Mouse (Mus musculus) embryonic facial prominence, embryonic 14.5 days (tissue): ENCODE results near the gene Ppm1l. TPM values are rescaled to one million over a fixed set of nuclear protein-coding genes. Genes with fewer than 3 reads are reported as not detected.
A peak's percentile ranks its signal among the peaks of the same experiment; 100 is the strongest.
"Not testable (repeated sequence)": the region's sequence is repeated elsewhere in the genome, so short reads cannot be mapped to it uniquely, and the experiment has no call there.

Source experiments
- ATAC-seq: fragments of 200-750 bp; cut with Nextera tagmentation; 2 replicates; pipeline ENCODE4 v1.8.0; 2017; ENCODE audit warnings: low read depth, moderate number of reproducible peaks, moderate TSS enrichment
- DNase-seq: peaks from one replicate; pipeline ENCODE4 v3.0.0-alpha.2; 2015; ENCODE audit warnings: low spot score
- H3K27ac ChIP-seq: fragments of 300-500 bp; sonication (generic); replicated peaks from 2 replicates; pipeline ENCODE4 v1.5.1; 2014; ENCODE audit warnings: low read depth, mild to moderate bottlenecking, low read length, moderate library complexity
- H3K27me3 ChIP-seq: fragments of 300-500 bp; sonication (generic); replicated peaks from 2 replicates; pipeline ENCODE4 v1.6.1; 2014; ENCODE audit warnings: low read length; ENCODE audit not compliant: control insufficient read depth, insufficient read depth
- H3K36me3 ChIP-seq: fragments of 300-500 bp; sonication (generic); 2 replicates; pipeline ENCODE4 v1.6.1; 2014; ENCODE audit warnings: low read length, mixed read lengths; ENCODE audit not compliant: control insufficient read depth, insufficient read depth
- H3K4me1 ChIP-seq: fragments of 300-500 bp; sonication (generic); 2 replicates; pipeline ENCODE4 v1.6.1; 2014; ENCODE audit warnings: antibody characterized with exemption, low read length; ENCODE audit not compliant: control insufficient read depth, insufficient read depth
- H3K4me2 ChIP-seq: fragments of 300-500 bp; sonication (generic); 2 replicates; pipeline ENCODE4 v1.6.1; 2014; ENCODE audit warnings: low read depth, mild to moderate bottlenecking, low read length, moderate library complexity, mixed read lengths
- H3K4me3 ChIP-seq: fragments of 300-500 bp; sonication (generic); 2 replicates; pipeline ENCODE4 v1.5.1; 2014; ENCODE audit warnings: low read depth, mild to moderate bottlenecking, low read length
- H3K9ac ChIP-seq: fragments of 300-500 bp; sonication (generic); 2 replicates; pipeline ENCODE4 v1.6.1; 2014; ENCODE audit warnings: low read depth, mild to moderate bottlenecking, low read length, moderate library complexity, mixed read lengths
- H3K9me3 ChIP-seq: fragments of 300-500 bp; sonication (generic); 2 replicates; pipeline ENCODE4 v1.6.1; 2016; ENCODE audit warnings: low read length; ENCODE audit not compliant: control insufficient read depth
- WGBS: fragments of 180-500 bp; shearing (Covaris S2); extraction: QIAGEN DNeasy Blood & Tissue Kit; methylation state at CpG from one replicate; pipeline ENCODE4 v1.1.7; 2014; 5-methylcytosine and 5-hydroxymethylcytosine counted together
- polyA plus RNA-seq: library from polyadenylated mRNA; unstranded; fragments of >200 nt; fragmentation: Nextera tagmentation; extraction: Ambion mirVana; gene quantifications from 2 replicates; pipeline ENCODE4 v1.2.1, GENCODE M21; 2014

Gene Ppm1l
- polyA plus RNA-seq, 1 experiment from 2014 or later = 10.9 TPM

DNA sequence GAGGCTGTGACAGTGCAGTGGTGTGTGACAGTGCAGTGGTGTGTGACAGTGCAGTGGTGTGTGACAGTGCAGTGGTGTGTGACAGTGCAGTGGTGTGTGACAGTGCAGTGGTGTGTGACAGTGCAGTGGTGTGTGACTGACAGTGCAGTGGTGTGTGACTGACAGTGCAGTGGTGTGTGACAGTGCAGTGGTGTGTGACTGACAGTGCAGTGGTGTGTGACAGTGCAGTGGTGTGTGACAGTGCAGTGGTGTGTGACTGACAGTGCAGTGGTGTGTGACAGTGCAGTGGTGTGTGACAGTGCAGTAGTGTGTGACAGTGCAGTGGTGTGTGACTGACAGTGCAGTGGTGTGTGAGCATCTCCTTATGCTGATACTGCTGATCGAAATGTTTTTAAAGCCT is 248.9 kb downstream of the Ppm1l start:
- H3K4me1 ChIP-seq, H3K9ac ChIP-seq, H3K27me3 ChIP-seq, DNase-seq, ATAC-seq, H3K27ac ChIP-seq, H3K36me3 ChIP-seq, H3K9me3 ChIP-seq, H3K4me2 ChIP-seq, H3K4me3 ChIP-seq: not testable (repeated sequence)
- WGBS = 87% methylated on average over 1 of the region's 1 CpGs

DNA sequence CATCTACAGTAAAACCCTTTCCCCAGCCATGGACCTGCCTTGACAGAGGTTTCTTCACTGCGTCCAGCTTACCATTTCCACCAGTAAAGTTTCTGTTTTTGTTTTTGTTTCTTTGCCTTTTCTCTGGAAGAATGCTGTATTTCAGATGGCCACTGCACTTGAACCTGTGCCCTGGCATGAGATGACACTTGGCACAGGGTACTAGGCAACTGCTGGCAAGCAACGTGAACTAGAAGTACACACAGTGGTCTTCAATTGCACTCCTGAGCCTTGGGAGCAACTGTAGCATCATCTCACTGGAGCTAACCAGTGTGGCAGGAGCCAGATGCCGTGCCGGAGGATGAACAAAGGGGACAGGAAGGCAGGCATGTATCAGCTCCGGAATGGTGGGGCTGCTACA is 255.9 kb downstream of the Ppm1l start:
- Histone ChIP-seq H3K4me1 (no peaks in the 10 kb centered on the region), H3K27ac (no peak overlapping the region), H3K4me3 (no peak overlapping the region), H3K36me3 (peaks cover 29% of the 10 kb centered on the region), H3K9ac (no peak overlapping the region), H3K9me3 (no peaks in the 10 kb centered on the region), H3K27me3 (no peaks in the 10 kb centered on the region), H3K4me2 (no peak overlapping the region)
- ATAC-seq (no peak), DNase-seq (no peak)
- 88% methylated on average over 5 of the region's 5 CpGs for WGBS

DNA sequence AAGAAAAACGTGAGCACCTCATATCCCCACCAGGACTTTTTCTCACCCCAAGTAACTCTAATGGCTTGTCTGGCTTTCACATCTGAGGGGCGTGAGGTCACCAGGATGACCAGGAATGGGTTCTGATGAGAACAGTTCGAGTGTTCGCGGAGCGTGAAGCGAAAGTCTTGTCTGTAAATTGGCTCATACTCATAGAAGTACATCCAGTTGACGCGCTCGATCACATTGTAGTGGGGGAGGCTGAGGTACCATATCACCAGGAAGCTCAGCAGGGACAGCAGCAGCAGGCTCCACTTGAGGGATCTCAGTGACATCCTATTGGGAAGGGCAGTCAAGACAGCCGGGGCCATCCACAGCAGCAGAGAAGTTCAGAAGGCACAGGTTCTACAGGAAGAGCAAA is 258.9 kb downstream of the Ppm1l start:
- no peaks in the 10 kb centered on the region for H3K27me3 ChIP-seq
- H3K4me2 ChIP-seq = no peak overlapping the region
- no peak overlapping the region for H3K4me3 ChIP-seq
- no peak overlapping the region for H3K9ac ChIP-seq
- H3K36me3 ChIP-seq = peaks cover 45% of the 10 kb centered on the region
- H3K4me1 ChIP-seq = no peaks in the 10 kb centered on the region
- no peaks in the 10 kb centered on the region for H3K9me3 ChIP-seq
- ATAC-seq (no peak), DNase-seq (no peak)
- WGBS = 95% methylated on average over 11 of the region's 11 CpGs
- no peak overlapping the region for H3K27ac ChIP-seq

DNA sequence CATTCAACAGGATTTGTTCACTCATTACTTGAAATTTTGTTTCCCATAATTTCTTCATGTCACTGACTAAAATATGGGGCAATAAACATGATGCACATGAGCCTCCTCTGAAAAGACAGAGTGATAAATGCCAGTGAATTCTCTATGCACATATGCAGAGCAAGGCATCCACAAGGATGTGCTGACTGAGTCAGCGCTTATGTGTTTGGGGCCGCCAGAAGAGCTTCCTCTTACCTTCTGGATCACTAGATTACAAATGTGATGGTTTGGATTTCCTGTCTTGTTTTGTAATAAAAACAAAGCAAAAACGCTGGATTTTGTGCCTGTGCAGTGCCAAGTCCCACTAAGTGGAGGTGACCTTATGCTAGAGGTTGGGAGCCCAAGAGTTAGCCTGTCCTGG is 260.1 kb downstream of the Ppm1l start:
- 84% methylated on average over 3 of the region's 3 CpGs for WGBS
- H3K27ac ChIP-seq = no peak overlapping the region
- no peaks in the 10 kb centered on the region for H3K27me3 ChIP-seq
- H3K9me3 ChIP-seq = no peaks in the 10 kb centered on the region
- DNase-seq (no peak), ATAC-seq (no peak)
- no peak overlapping the region for H3K9ac ChIP-seq
- H3K4me1 ChIP-seq = no peaks in the 10 kb centered on the region; the same call in 1 of the 2 replicates
- no peak overlapping the region for H3K4me3 ChIP-seq
- H3K36me3 ChIP-seq = peaks cover 45% of the 10 kb centered on the region
- no peak overlapping the region for H3K4me2 ChIP-seq

DNA sequence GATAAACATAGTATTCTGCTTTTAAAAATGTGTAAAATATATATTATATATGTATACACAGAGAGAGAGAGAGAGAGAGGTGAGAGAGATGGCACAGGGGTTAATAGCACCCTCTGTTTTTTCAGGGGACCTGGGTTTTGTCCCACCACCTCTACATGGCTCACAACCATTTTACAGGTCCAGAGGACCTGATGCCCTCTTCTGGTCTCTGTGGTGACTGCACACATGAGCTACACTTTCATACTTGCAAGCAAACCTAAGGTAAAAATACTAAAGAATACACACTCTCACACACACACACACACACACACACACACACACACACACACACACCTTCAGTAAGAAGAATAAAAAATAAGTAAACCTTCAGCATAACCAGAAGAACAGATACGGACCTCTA is 262.1 kb downstream of the Ppm1l start:
- DNase-seq (no peak), ATAC-seq (no peak)
- H3K36me3 ChIP-seq = peaks cover 40% of the 10 kb centered on the region
- H3K27ac ChIP-seq = no peak overlapping the region
- no peaks in the 10 kb centered on the region for H3K9me3 ChIP-seq
- H3K4me3 ChIP-seq = no peak overlapping the region
- H3K9ac ChIP-seq = no peak overlapping the region
- WGBS = 97% methylated on average over 1 of the region's 1 CpGs
- H3K4me2 ChIP-seq = no peak overlapping the region
- no peaks in the 10 kb centered on the region; the same call in 1 of the 2 replicates for H3K4me1 ChIP-seq
- H3K27me3 ChIP-seq = no peaks in the 10 kb centered on the region

DNA sequence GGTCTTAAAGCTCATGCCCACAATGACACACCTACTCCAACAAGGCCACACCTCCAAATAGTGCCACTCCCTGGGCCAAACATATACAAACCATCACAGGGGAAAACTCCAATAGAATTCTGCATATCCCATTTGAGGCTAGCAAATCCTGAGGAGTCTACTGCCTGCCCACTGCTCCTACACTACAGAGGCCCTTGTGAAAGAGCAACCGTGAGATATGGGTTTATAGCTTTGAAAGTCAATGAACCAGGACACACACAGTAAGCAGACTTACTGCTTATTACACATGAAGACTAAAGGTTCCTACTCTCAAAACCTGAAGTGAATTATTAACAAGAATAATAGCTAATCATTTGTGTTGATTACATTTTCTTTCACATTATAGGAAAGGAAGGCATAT is 267.1 kb downstream of the Ppm1l start:
- no peak overlapping the region for H3K27ac ChIP-seq
- H3K4me1 ChIP-seq = peaks cover 5% of the 10 kb centered on the region
- WGBS = 77% methylated on average over 1 of the region's 1 CpGs
- H3K9ac ChIP-seq = no peak overlapping the region
- H3K4me3 ChIP-seq = no peak overlapping the region
- DNase-seq = no peak
- ATAC-seq = no peak
- no peaks in the 10 kb centered on the region for H3K9me3 ChIP-seq
- no peak overlapping the region for H3K4me2 ChIP-seq
- H3K27me3 ChIP-seq = no peaks in the 10 kb centered on the region
- H3K36me3 ChIP-seq = 0 out of 2 replicates have a peak, but pooled peaks cover 5% of the 10 kb centered on the region

DNA sequence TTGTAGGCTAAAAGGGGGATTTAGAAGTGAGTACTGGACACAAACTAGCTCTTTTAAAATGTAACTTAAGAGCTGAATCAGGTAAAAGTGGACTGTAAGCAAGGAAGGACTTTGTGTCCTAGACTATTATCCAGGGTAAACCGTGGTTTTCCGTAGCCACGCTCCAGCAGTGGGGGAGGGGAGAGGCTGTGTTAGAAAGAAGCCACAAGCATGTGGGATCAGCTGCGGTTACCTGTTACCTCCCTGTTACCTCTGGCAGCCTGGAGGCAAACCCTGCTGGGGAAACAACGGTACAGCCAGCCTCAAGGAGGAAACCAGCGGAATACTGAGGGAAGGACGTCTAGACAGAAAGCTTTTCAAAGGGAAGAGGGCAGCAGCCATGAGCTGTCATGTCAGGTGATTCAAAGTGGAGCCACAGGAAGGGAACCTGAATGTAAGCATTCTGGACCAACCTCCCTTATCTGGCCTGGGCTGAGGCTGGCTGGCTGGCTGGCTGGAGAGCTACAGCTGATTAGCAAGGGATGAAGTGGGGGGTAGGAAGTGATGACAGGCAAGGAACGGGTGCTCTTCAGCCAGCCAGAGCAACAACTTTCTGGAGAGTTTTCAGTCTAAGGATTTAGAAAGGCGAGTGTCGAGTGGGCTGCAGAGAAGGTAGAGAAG is 271.6 kb downstream of the Ppm1l start:
- 35% methylated on average over 10 of the region's 10 CpGs for WGBS
- peak; percentile 65; the same call in 1 of the 2 replicates for ATAC-seq
- peak; percentile 42 for DNase-seq

DNA sequence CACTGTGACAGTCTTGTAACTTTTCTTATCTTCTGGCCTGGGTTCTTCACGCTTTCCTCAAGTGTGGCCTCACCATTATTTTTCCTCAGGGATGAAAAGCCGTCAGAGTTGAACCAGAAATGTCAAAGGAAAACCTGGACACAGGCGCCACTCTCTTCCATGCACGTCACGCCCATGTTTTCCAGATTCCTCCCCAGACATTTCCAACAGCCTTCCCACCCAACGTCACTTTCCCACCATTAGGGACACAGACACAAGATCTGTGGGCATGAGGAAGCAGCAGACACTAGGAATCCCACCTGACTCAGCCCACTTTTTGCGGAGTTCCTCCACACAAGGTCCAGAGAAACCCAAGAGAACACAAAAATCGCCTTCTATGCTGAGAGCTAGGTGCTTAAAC is 276.8 kb downstream of the Ppm1l start:
- Histone ChIP-seq H3K4me3 (no peak overlapping the region), H3K36me3 (no peaks in the 10 kb centered on the region), H3K27ac (no peak overlapping the region), H3K4me1 (peaks cover 11% of the 10 kb centered on the region), H3K27me3 (no peaks in the 10 kb centered on the region), H3K4me2 (no peak overlapping the region), H3K9ac (no peak overlapping the region), H3K9me3 (peaks cover 5% of the 10 kb centered on the region; the same call in 1 of the 2 replicates)
- no peak for ATAC-seq
- DNase-seq = no peak
- 89% methylated on average over 8 of the region's 8 CpGs for WGBS

More for the DNA sequence above, 271.6 kb downstream of the Ppm1l start:
- H3K4me3 ChIP-seq = no peak overlapping the region
- H3K9ac ChIP-seq = no peak overlapping the region
- H3K4me1 ChIP-seq = peaks cover 5% of the 10 kb centered on the region
- H3K27me3 ChIP-seq = no peaks in the 10 kb centered on the region
- H3K27ac ChIP-seq = no peak overlapping the region
- no peak overlapping the region for H3K4me2 ChIP-seq
- peaks cover 5% of the 10 kb centered on the region; the same call in 1 of the 2 replicates for H3K9me3 ChIP-seq
- no peaks in the 10 kb centered on the region for H3K36me3 ChIP-seq

DNA sequence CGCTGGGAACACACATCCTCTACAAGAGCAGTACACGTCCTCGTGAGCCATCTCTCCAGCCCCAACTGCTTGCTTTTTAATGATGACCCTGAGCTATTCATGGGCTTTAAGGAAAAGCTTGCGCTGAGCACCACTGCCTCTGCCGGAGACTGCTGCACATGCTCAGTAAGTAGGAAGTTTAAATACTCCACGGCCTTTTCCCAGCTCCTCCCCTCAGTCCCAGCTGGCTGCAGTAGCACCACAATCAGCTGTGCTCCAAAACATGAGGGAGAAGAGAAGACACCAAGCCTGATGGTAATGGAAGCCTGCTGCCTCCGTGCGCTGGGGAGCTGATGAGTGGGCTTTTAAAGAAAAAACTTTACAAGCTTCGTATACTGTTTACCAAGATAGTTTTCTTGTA is 277.4 kb downstream of the Ppm1l start:
- ATAC-seq = no peak
- no peaks in the 10 kb centered on the region for H3K36me3 ChIP-seq
- no peak overlapping the region for H3K9ac ChIP-seq
- H3K4me3 ChIP-seq = no peak overlapping the region
- no peak overlapping the region for H3K27ac ChIP-seq
- peak; percentile 11 for DNase-seq
- peaks cover 9% of the 10 kb centered on the region for H3K4me1 ChIP-seq
- WGBS = 72% methylated on average over 9 of the region's 9 CpGs
- H3K9me3 ChIP-seq = peaks cover 5% of the 10 kb centered on the region; the same call in 1 of the 2 replicates
- no peaks in the 10 kb centered on the region for H3K27me3 ChIP-seq
- H3K4me2 ChIP-seq = no peak overlapping the region
